Mouse (Mus musculus) CD4-positive, CD25-positive, alpha-beta regulatory T cell, adult 4 months (primary cell): ENCODE results near the gene Xrcc1. TPM values are rescaled to one million over a fixed set of nuclear protein-coding genes. Genes with fewer than 3 reads are reported as not detected.

Experiments used
- ATAC-seq: one replicate; pipeline ENCODE4 v1.8.0; 2017
- polyA plus RNA-seq, 2 experiments: library from polyadenylated mRNA; unstranded; fragments of 100-300 nt; shearing (Covaris generic); gene quantifications; one replicate each; pipeline ENCODE4 v1.2.1; 2017

The Xrcc1 gene
- polyA plus RNA-seq, 2 experiments from 2014 or later: 35.3 to 46.2 TPM

GRCm38 (mm10) chr7:24529580-24529979 is 16.5 kb upstream of the Xrcc1 start:
- no peak for ATAC-seq

GRCm38 (mm10) chr7:24530062-24530931 is 15.8 kb upstream of the Xrcc1 start, which contains the start of gene Irgq:
Gene Irgq, plus strand, starts transcription at chr7:24530689.
- peak; percentile 84 for ATAC-seq

- no peak for ATAC-seq
Measured at GRCm38 (mm10) chr7:24531211-24531971, 14.7 kb upstream of the Xrcc1 start.

- ATAC-seq: no peak
Measured at GRCm38 (mm10) chr7:24533031-24533571, 13.0 kb upstream of the Xrcc1 start.

- ATAC-seq: no peak
Measured at GRCm38 (mm10) chr7:24533806-24534205, 12.3 kb upstream of the Xrcc1 start.

DNA sequence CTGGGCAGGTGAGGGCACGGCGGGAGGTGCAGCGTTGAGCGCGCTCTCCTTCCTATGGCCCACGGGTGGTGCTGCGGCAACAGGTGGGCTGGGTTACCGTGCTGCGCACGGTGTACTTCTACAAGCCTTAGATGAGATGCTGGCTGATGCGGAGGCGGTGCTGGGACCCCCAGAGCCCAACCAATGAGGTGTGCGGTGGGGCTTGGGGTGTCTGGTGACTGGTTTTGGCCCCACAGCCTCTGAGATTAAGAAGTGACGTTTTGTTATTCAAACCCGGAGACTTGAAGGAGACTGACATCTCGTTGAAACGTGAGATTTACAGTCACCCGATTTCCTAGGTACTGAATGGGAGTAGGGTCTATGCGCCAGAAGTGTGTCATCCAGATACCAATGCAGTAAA is 11.8 kb upstream of the Xrcc1 start:
- ATAC-seq: no peak

- no peak for ATAC-seq
Measured at GRCm38 (mm10) chr7:24537081-24537480, 9.0 kb upstream of the Xrcc1 start.

- no peak for ATAC-seq
Measured at GRCm38 (mm10) chr7:24537591-24537990, 8.5 kb upstream of the Xrcc1 start.

GRCm38 (mm10) chr7:24538154-24538553 is 7.9 kb upstream of the Xrcc1 start:
- ATAC-seq: no peak

DNA sequence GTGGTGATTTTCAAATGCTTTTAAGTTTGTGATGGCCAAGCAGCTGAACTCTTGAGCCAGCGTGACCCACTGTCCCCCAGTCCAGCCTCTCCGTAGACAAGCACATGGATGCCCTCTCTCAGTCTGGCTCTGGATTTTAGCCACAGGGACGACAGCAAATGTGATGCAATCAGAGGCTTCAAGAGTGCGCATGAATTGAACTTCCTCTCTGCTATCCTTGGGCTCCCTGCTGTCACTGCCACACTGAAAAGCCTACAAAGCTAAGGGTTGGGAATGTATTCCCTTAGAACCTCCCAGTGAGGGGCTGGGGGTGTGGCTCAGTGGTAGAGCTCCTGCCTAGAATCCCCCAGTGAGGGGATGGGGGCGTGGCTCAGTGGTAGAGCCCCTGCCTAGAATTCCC is 7.4 kb upstream of the Xrcc1 start:
- no peak for ATAC-seq

- no peak for ATAC-seq
Measured at GRCm38 (mm10) chr7:24539686-24540085, 6.4 kb upstream of the Xrcc1 start.

GRCm38 (mm10) chr7:24544506-24544905 is 1.6 kb upstream of the Xrcc1 start:
- no peak for ATAC-seq

- peak; percentile 100 for ATAC-seq
Measured at GRCm38 (mm10) chr7:24546634-24547389, 723 bp downstream of the Xrcc1 start.

DNA sequence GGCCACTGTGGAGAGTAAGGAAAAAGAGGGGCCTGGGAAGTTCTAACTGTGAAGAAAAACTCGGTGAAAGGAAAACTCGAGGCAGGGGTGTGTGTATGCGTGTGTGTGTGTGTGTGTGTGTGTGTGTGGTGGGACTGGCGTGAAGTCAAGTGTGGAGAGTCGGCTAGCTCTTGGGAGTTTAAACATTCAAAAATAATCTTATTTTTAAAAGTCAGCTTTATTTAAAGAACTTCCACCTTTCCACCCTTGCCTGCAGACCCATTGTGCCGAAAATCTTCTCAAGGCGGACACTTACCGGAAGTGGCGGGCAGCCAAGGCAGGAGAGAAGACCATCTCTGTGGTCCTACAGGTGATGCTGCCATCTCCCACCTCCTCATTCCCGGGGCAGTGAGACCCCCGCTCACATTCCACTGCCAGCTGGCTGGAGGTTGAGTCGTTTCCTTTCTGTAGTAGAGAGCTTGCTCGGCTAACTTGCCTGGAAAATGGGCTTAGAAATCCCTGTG is 1.5 kb downstream of the Xrcc1 start:
- ATAC-seq: no peak

DNA sequence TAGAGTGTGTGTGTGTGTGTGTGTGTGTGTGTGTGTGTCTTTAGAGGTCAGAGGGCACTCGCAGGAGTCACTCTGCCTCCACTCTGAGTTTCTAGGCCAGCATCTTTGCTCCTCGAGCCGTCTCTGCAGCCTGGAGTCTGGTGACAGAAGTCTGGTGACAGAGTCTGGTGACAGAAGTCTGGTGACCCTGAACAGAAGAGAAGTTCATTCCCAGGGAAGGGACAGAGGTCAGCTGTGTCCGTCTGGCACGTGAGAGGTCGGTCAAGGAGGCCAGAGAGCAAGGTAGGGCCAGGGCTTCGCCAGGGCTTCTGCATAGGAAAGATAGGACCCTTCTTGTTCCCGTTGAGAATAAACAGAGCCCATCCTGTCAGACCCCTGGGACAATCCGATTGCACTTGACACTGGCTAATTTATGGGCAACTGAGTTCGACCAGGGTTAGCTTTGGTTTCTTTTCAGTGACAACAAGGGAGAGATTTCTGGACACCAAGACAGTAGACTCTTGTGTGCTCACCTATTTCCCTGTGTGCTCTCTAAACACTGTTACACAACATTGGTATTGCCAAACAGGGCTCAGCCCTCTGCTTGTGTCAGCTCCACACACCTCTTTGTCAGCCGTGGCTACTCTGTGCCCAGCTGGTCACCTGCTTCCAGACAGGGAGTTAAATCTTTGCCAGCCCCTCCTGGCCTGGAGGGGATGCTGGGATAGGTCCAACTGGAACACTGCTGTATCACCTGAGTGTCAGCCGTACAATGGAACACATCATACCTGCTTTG is 6.1 kb downstream of the Xrcc1 start:
- no peak for ATAC-seq

DNA sequence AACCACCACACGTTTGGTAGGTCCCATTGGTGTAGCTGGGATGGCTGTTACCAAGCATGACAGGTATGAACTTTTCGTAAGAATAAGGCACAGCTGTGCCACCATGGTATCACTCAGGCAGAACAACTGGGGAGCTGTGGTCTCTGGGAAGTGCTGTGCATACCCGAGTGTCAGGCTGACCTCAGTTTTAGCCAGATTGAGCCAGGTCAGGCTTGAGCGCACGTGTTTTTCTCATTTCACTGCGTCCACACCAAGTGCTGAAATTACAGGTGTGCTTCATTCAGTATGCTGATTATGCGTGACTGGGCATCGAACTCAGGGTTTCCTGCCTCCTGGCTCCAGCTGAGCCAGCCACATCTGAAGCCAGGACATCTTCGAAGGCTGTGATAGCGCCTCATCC is 9.7 kb downstream of the Xrcc1 start:
- ATAC-seq: no peak

DNA sequence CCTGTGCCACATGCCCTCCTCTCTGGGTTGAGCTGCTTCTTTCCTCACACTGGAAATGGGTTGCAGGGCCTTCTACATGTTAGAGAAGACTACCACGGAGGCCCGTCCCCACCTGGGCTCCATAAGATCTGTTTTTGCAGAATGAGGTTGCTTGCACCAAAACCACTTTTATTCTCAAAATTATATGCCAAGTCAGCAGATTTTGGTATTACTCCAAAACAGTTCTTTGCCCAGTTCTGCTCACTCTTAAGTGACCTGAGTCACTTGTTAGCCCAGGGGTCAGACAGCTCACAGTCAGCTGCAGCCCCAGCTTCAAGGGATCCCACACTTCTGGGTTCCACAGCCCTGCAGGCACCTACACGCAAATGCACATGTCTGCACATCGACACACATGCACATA is 15.4 kb downstream of the Xrcc1 start:
- ATAC-seq: no peak

DNA sequence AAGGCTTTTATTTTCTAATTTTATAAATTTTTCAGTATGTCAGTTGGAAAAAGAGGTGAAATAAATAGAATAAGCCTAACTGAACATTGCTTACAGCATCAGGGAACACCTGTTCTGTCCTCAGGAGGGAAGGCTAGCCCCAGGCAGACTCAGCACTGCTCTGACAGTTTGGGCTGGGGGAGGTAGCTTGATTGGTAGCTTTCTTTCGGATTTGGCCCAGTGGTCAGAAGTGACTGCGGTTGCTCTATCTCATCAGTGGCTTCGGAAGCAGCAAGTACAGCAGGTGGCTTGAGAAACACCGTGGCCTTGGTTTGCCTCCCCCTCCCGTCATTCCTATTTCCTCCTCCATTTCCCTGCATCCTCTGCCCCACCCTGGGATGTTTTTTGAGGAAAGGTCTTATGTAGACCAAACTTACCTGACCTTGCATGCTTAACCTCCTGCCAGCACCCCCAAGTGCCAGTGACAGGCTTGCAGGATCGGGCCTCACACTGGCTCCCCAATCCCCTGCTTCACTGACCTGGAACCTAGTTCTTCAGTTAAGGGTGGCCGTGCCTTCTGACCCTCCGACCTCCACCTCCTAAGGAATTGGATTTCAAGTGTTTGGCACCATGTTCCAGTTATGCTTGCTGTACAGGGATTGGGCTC is 17.2 kb downstream of the Xrcc1 start:
- no peak for ATAC-seq

- no peak for ATAC-seq
Measured at GRCm38 (mm10) chr7:24563837-24564206, 17.7 kb downstream of the Xrcc1 start.

- ATAC-seq: peak; percentile 86
Measured at GRCm38 (mm10) chr7:24564607-24565265, 18.6 kb downstream of the Xrcc1 start.

- ATAC-seq: no peak
Measured at GRCm38 (mm10) chr7:24565627-24566026, 19.5 kb downstream of the Xrcc1 start.
